Mouse (Mus musculus): Measurements from ENCODE around the gene Thrsp.

- TF ChIP-seq GATA1 (IDR thresholded peaks at IDR 0.05; ENCODE audit: borderline replicate concordance, low read length) = no peak
- TF ChIP-seq FLI1 (IDR thresholded peaks at IDR 0.05; ENCODE audit: low read length) = no peak
These were observed 6.4 kb downstream of the Thrsp start for GRCm38 (mm10) chr7:97411106-97411505.

Data from megakaryocyte, embryonic 14.5 days (primary cell).